Mouse (Mus musculus) adrenal gland, adult (tissue): Measurements from ENCODE around the gene Cyp2c38.

ENCODE experiments used
- DNase-seq, 2 experiments: peaks; one replicate each; pipeline ENCODE4 v3.0.0; 2022 to 2023; ENCODE audit warnings: low spot score in 1 of 2; ENCODE audit not compliant: inconsistent age in 2 of 2

Cyp2c38 gene

GRCm38 (mm10) chr19:39462941-39463340 is at the start of gene Cyp2c38:
Cyp2c38 (minus strand) TSS chr19:39463075.
- DNase-seq: no peak

GRCm38 (mm10) chr19:39510534-39510933 is 47.7 kb upstream of the Cyp2c38 start, which contains the start of gene Cyp2c39:
Cyp2c39 (plus strand) TSS chr19:39510862.
- no peak for DNase-seq

GRCm38 (mm10) chr19:39509533-39509932 is 46.7 kb upstream of the Cyp2c38 start:
- no peak for DNase-seq

GRCm38 (mm10) chr19:39506341-39506740 is 43.5 kb upstream of the Cyp2c38 start:
- DNase-seq: no peak

GRCm38 (mm10) chr19:39483961-39484360 is 21.1 kb upstream of the Cyp2c38 start:
- DNase-seq: peak in 1 of 2 experiments; percentile 2

GRCm38 (mm10) chr19:39463923-39464322 is 1.0 kb upstream of the Cyp2c38 start:
- no peak for DNase-seq
